Mouse (Mus musculus) lung, postnatal 25 days (tissue): Measurements from ENCODE around the gene Mterf1b.
"Not testable (repeated sequence)": the region's sequence is repeated elsewhere in the genome, so short reads cannot be mapped to it uniquely, and the experiment has no call there.

Experiments
- DNase-seq: peaks from one replicate; pipeline ENCODE4 v3.0.0; 2022; ENCODE audit warnings: low spot score

Gene Mterf1b

GRCm38 (mm10) chr5:4191671-4192480 lies at the start of gene Mterf1b:
Gene Mterf1b (plus strand): TSS chr5:4192367.
- DNase-seq, result not testable (repeated sequence)

- not testable (repeated sequence) for DNase-seq
Measured at GRCm38 (mm10) chr5:4159418-4160071, 32.6 kb upstream of the Mterf1b start.

- no peak for DNase-seq
Measured at GRCm38 (mm10) chr5:4161554-4161953, 30.6 kb upstream of the Mterf1b start.

GRCm38 (mm10) chr5:4162461-4162860 lies 29.7 kb upstream of the Mterf1b start:
- DNase-seq, result no peak

GRCm38 (mm10) chr5:4167813-4168529 lies 24.2 kb upstream of the Mterf1b start:
- DNase-seq, result not testable (repeated sequence)

- not testable (repeated sequence) for DNase-seq
Measured at GRCm38 (mm10) chr5:4168530-4168926, 23.6 kb upstream of the Mterf1b start.

- DNase-seq, result not testable (repeated sequence)
Measured at GRCm38 (mm10) chr5:4176421-4176820, 15.7 kb upstream of the Mterf1b start.

GRCm38 (mm10) chr5:4179364-4179763 lies 12.8 kb upstream of the Mterf1b start:
- DNase-seq, result no peak

- DNase-seq, result no peak
Measured at GRCm38 (mm10) chr5:4186815-4187214, 5.4 kb upstream of the Mterf1b start.

- DNase-seq, result not testable (repeated sequence)
Measured at GRCm38 (mm10) chr5:4192481-4193246, 497 bp downstream of the Mterf1b start.

GRCm38 (mm10) chr5:4193247-4193628 lies 1.1 kb downstream of the Mterf1b start:
- no peak for DNase-seq

GRCm38 (mm10) chr5:4194166-4194565 lies 2.0 kb downstream of the Mterf1b start:
- no peak for DNase-seq

- DNase-seq, result no peak
Measured at GRCm38 (mm10) chr5:4195086-4195485, 2.9 kb downstream of the Mterf1b start.

- DNase-seq, result no peak
Measured at GRCm38 (mm10) chr5:4201368-4201767, 9.2 kb downstream of the Mterf1b start.

GRCm38 (mm10) chr5:4202276-4202810 lies 10.2 kb downstream of the Mterf1b start:
- not testable (repeated sequence) for DNase-seq

GRCm38 (mm10) chr5:4210082-4210481 lies 17.9 kb downstream of the Mterf1b start:
- DNase-seq, result not testable (repeated sequence)

- no peak for DNase-seq
Measured at GRCm38 (mm10) chr5:4221309-4221708, 29.1 kb downstream of the Mterf1b start.

GRCm38 (mm10) chr5:4221981-4222623 lies 29.9 kb downstream of the Mterf1b start:
- no peak for DNase-seq

GRCm38 (mm10) chr5:4232163-4232562 lies 40.0 kb downstream of the Mterf1b start:
- DNase-seq, result no peak

- DNase-seq, result no peak
Measured at GRCm38 (mm10) chr5:4234505-4234904, 42.3 kb downstream of the Mterf1b start.

GRCm38 (mm10) chr5:4240120-4240519 lies 48.0 kb downstream of the Mterf1b start:
- DNase-seq, result no peak
